Mouse (Mus musculus) limb, embryonic 14.5 days (tissue): Measurements from ENCODE around the gene Aig1. TPM values are rescaled to one million over a fixed set of nuclear protein-coding genes. Genes with fewer than 3 reads are reported as not detected.

ENCODE experiments used
- ATAC-seq: fragments of 200-750 bp; cut with Nextera tagmentation; 2 replicates; pipeline ENCODE4 v1.8.0; 2017; ENCODE audit warnings: low read depth, moderate number of reproducible peaks, moderate TSS enrichment; ENCODE audit not compliant: low FRiP score
- DNase-seq: peaks from one replicate; pipeline ENCODE4 v3.0.0-alpha.2; 2015; ENCODE audit warnings: low spot score
- H3K27ac ChIP-seq: fragments of 300-500 bp; sonication (generic); replicated peaks from 2 replicates; pipeline ENCODE4 v1.5.1; 2014; ENCODE audit warnings: low read depth, mild to moderate bottlenecking, low read length, moderate library complexity, mixed read lengths
- H3K27me3 ChIP-seq: fragments of 300-500 bp; sonication (generic); 2 replicates; pipeline ENCODE4 v1.6.1; 2014; ENCODE audit warnings: low read length, mixed read lengths; ENCODE audit not compliant: control insufficient read depth, insufficient read depth
- H3K36me3 ChIP-seq: fragments of 300-500 bp; sonication (generic); 2 replicates; pipeline ENCODE4 v1.6.1; 2014; ENCODE audit warnings: mild to moderate bottlenecking, low read length, moderate library complexity, mixed read lengths; ENCODE audit not compliant: control insufficient read depth, insufficient read depth
- H3K4me1 ChIP-seq: fragments of 300-500 bp; sonication (generic); 2 replicates; pipeline ENCODE4 v1.6.1; 2014; ENCODE audit warnings: antibody characterized with exemption, low read length, mixed read lengths; ENCODE audit not compliant: control insufficient read depth, insufficient read depth
- H3K4me2 ChIP-seq: fragments of 300-500 bp; sonication (generic); replicated peaks from 2 replicates; pipeline ENCODE4 v1.6.1; 2014; ENCODE audit warnings: low read depth, mild to moderate bottlenecking, low read length, moderate library complexity; ENCODE audit not compliant: severe bottlenecking
- H3K4me3 ChIP-seq: fragments of 300-500 bp; sonication (generic); replicated peaks from 2 replicates; pipeline ENCODE4 v1.5.1; 2014; ENCODE audit warnings: low read length
- H3K9ac ChIP-seq: fragments of 300-500 bp; sonication (generic); 2 replicates; pipeline ENCODE4 v1.6.1; 2014; ENCODE audit warnings: mild to moderate bottlenecking, low read depth, low read length, moderate library complexity; ENCODE audit not compliant: severe bottlenecking
- H3K9me3 ChIP-seq: fragments of 300-500 bp; sonication (generic); 2 replicates; pipeline ENCODE4 v1.6.1; 2016; ENCODE audit warnings: low read length; ENCODE audit not compliant: control insufficient read depth
- POLR2A ChIP-seq: fragments of 200-500 bp; IDR thresholded peaks from 2 replicates; pipeline ENCODE4 v1.8.0; 2012; ENCODE audit warnings: inconsistent platforms, mild to moderate bottlenecking, moderate library complexity, borderline replicate concordance; ENCODE audit not compliant: insufficient read depth, insufficient read length; ENCODE audit errors: extremely low read depth
- WGBS: fragments of 180-500 bp; shearing (Covaris S2); extraction: QIAGEN DNeasy Blood & Tissue Kit; methylation state at CpG from one replicate; pipeline ENCODE4 v1.1.7; 2014; 5-methylcytosine and 5-hydroxymethylcytosine counted together
- polyA plus RNA-seq, 2 experiments: library from polyadenylated mRNA; depleted of rRNA in 1 of 2; stranded (reverse) in 1 of 2; unstranded in 1 of 2; fragments of >200 nt; fragmentation: Nextera tagmentation in 1 of 2; extraction: Ambion mirVana in 1 of 2; gene quantifications; 2 replicates each; pipeline versions ENCODE4 v1.2.1 to v1.2.3; 2012 to 2014

Gene Aig1
- polyA plus RNA-seq, 2 experiments, result 20.0 to 33.7 TPM

DNA sequence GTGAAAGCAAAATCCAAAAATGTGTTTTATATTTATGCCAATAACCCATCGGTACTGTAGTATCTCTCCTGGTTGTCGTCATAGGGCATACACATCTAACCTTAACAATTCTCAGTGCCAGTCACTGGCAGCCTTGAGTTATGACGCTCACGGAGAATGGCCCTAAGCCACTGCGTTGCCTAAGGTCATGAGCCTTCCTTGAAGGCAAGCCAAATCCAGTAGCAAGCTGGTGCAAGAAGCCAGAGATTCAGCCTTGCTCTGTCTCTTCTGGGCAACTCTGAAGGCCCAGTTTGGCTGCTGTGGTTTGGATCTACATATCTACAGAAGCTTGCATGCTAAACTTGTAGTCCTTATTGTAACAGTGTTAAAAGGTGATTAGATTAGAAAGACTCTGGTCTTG, 55.2 kb downstream of the Aig1 start:
- H3K36me3 ChIP-seq, result no peaks in the 10 kb centered on the region
- H3K4me1 ChIP-seq, result no peaks in the 10 kb centered on the region
- no peak overlapping the region for H3K4me2 ChIP-seq
- no peak overlapping the region for H3K9ac ChIP-seq
- ATAC-seq (no peak), DNase-seq (no peak)
- H3K27ac ChIP-seq, result no peak overlapping the region
- H3K9me3 ChIP-seq, result no peaks in the 10 kb centered on the region
- TF ChIP-seq POLR2A, result no peak
- no peaks in the 10 kb centered on the region for H3K27me3 ChIP-seq
- 87% methylated on average over 5 of the region's 5 CpGs for WGBS
- no peak overlapping the region for H3K4me3 ChIP-seq

DNA sequence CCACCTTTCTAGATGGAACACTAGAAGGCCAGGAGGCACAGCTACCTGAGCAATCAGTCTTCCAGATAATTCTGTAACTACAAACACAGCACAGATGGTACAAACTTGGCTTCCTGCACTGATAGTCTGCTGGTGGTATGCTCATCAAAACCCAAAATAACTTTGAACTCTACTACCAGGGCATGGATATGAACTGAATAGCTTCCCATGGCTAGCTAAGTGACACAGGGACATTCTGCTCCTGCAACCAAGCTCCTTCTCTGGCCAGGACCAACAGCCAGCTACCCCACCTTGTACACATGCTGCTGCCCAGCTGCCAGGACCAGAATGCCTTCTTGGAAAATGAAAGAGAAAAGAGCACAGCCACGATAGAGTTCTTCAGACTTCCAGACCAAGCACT, 60.5 kb downstream of the Aig1 start:
- ATAC-seq (no peak), DNase-seq (no peak)
- TF ChIP-seq POLR2A, result no peak
- no peaks in the 10 kb centered on the region for H3K36me3 ChIP-seq
- H3K4me2 ChIP-seq, result no peak overlapping the region
- no peak overlapping the region for H3K9ac ChIP-seq
- no peak overlapping the region for H3K4me3 ChIP-seq
- H3K27ac ChIP-seq, result no peak overlapping the region
- no peaks in the 10 kb centered on the region for H3K4me1 ChIP-seq
- 86% methylated on average over 1 of the region's 1 CpGs for WGBS
- no peaks in the 10 kb centered on the region for H3K27me3 ChIP-seq
- no peaks in the 10 kb centered on the region for H3K9me3 ChIP-seq

DNA sequence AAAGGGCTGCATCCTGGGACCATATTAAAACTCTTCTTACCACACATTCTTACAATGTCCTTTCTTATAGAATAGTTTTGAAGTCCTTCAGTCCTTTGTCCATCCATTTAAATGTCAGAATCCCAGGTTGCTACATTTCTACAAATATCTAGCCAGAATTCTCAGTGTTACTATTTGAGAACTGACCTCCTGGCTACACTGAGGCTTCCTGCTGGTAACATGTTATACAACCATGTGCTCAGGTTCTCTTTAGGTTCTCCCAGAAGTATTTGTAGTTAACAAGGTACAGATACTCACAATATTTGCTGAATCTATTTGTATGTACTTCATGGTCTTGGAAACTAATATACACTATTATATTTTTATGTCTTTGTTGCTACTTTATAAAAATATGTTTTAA, 62.0 kb downstream of the Aig1 start:
- no peak for TF ChIP-seq POLR2A
- no peaks in the 10 kb centered on the region for H3K27me3 ChIP-seq
- H3K9me3 ChIP-seq, result no peaks in the 10 kb centered on the region
- DNase-seq (no peak), ATAC-seq (no peak)
- H3K27ac ChIP-seq, result no peak overlapping the region
- no peaks in the 10 kb centered on the region for H3K36me3 ChIP-seq
- H3K4me3 ChIP-seq, result no peak overlapping the region
- H3K4me2 ChIP-seq, result no peak overlapping the region
- H3K4me1 ChIP-seq, result no peaks in the 10 kb centered on the region
- H3K9ac ChIP-seq, result no peak overlapping the region

DNA sequence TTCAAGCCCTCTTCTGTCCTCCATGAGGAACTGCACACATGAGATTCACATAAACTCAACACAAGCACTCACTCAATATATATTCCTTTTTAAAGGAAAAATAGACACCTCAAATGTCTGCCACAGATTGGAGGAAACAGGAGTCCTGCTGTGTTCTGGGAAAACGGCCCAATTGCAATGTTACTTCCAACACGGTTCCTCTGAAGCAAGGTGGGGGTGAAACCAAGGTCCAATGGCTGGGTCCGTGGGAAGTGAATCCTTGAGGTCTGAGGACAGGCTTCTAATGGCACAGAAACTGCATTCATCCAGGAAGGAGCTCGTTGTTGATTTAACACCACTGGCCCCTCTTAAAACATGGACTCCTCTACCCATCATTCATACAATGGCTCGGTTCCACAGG, 67.5 kb downstream of the Aig1 start:
- H3K4me2 ChIP-seq, result no peak overlapping the region
- no peak overlapping the region for H3K27ac ChIP-seq
- no peak for TF ChIP-seq POLR2A
- DNase-seq (no peak), ATAC-seq (no peak)
- H3K4me1 ChIP-seq, result no peaks in the 10 kb centered on the region
- no peaks in the 10 kb centered on the region for H3K27me3 ChIP-seq
- H3K9ac ChIP-seq, result no peak overlapping the region
- no peak overlapping the region for H3K4me3 ChIP-seq
- no peaks in the 10 kb centered on the region for H3K36me3 ChIP-seq
- 90% methylated on average over 5 of the region's 5 CpGs for WGBS
- no peaks in the 10 kb centered on the region for H3K9me3 ChIP-seq

DNA sequence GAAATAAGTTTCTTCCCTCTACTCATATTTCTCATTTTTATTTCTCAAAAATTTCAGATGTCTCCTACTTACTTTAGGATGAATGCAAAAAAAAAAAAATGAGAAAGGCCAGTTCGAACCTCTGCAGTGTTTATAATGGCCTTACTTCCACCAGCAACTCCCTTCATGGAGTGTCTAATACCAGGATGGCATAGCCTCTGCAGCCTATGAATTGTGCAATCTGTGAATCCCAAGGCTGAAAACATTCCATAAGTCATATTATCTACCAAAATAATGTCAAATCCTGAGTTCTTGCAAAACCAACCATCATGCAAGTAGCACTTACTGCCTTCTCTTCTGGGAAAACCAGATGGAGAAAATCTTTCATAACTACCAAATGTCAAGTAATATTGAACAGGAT, 75.3 kb downstream of the Aig1 start:
- H3K4me3 ChIP-seq, result no peak overlapping the region
- DNase-seq (no peak), ATAC-seq (no peak)
- 84% methylated on average over 1 of the region's 1 CpGs for whole genome bisulfite sequencing
- H3K27me3 ChIP-seq, result no peaks in the 10 kb centered on the region
- no peak for TF ChIP-seq POLR2A
- H3K4me1 ChIP-seq, result no peaks in the 10 kb centered on the region
- H3K9me3 ChIP-seq, result no peaks in the 10 kb centered on the region
- no peak overlapping the region for H3K9ac ChIP-seq
- H3K36me3 ChIP-seq, result no peaks in the 10 kb centered on the region
- no peak overlapping the region for H3K27ac ChIP-seq
- H3K4me2 ChIP-seq, result no peak overlapping the region

DNA sequence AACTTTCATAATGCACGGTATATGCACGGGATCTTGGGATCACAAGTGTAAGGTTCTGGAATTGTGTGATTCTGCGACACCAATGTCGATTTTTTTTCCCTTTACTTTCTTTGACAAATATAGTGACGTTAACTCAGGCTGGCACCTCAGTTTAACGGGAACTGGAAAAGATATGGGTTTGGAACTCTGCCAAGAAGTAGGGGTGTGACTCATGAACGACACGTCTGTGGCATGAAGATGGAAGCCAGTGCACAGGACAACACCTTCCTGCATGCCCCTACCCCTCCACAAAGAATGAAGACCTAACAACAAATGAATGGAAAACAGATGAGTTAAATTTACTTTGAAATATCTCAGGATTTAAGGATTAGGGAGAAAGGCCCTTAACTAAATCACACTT, 76.0 kb downstream of the Aig1 start:
- H3K36me3 ChIP-seq, result no peaks in the 10 kb centered on the region
- no peak overlapping the region for H3K4me3 ChIP-seq
- no peak overlapping the region for H3K4me2 ChIP-seq
- H3K9ac ChIP-seq, result no peak overlapping the region
- no peaks in the 10 kb centered on the region for H3K9me3 ChIP-seq
- H3K27me3 ChIP-seq, result no peaks in the 10 kb centered on the region
- no peak for ATAC-seq
- H3K27ac ChIP-seq, result no peak overlapping the region
- 0 out of 2 replicates have a peak, but pooled peaks cover 2% of the 10 kb centered on the region for H3K4me1 ChIP-seq
- no peak for DNase-seq
- WGBS, result 64% methylated on average over 8 of the region's 8 CpGs
- no peak for TF ChIP-seq POLR2A
